Mouse (Mus musculus) spleen, postnatal 0 days (tissue): ENCODE measurements around the gene Tulp1. TPM values are rescaled to one million over a fixed set of nuclear protein-coding genes. Genes with fewer than 3 reads are reported as not detected.

ENCODE experiments used
- polyA plus RNA-seq: library from polyadenylated mRNA; unstranded; fragments of >200 nt; fragmentation: Nextera tagmentation; extraction: Ambion mirVana; gene quantifications from 2 replicates; pipeline ENCODE4 v1.2.1, GENCODE M21; 2015

Gene Tulp1
- polyA plus RNA-seq: 1.8 and 2.1 TPM in 2 replicates

GRCm38 (mm10) chr17:28365122-28365521 lies at the start of gene Tulp1:
TSS of gene Tulp1 (minus strand) at chr17:28365222.

GRCm38 (mm10) chr17:28350466-28351352 lies 14.3 kb downstream of the Tulp1 start, which contains the start of gene Tead3:
TSS of gene Tead3 (minus strand) at chr17:28350817.

GRCm38 (mm10) chr17:28328366-28328928 lies 36.6 kb downstream of the Tulp1 start, which contains the start of gene Rpl10a:
TSS of gene Rpl10a (plus strand) at chr17:28328471.

DNA sequence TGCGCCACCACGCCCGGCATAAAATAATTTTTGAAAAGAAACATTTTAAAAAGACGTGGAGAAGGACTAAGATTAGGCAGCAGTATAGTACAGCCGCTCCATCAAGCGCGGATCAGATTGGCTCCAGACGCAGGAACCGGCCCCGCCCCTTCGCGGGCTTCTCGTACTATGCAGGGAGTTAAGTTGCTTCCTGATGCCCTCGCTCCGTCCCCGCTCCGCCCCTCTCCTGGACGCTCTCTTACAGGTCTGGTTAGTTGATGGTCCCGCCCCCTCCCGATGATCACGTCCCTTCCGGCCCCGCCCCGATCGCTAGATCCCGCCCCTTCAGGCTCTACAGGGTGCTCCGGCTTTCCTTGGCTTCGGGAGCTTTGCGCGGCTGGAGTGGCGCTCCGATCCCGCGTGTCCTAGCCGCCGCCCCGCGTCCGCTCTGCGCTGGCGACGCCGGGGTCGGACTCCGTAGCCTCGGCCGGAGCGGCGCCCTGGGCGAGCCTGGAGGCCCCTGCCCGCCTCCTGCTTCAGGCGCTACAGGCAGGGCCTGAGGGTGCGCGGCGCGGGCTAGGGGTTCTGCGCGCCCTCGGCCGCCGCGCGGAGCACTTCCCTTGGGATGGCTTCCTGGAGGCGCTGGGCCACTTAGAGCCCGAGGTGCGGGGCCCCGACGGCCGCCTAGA lies 51.7 kb downstream of the Tulp1 start, which contains the start of gene Fance:
Fance (plus strand) TSS at position 308 of the 668 bp plus-strand sequence.

Other genes with a start within 250 kb of the Tulp1 start
- gene Scube3, start 223.1 kb downstream of the Tulp1 start, polyA plus RNA-seq: 0.29 and 0.30 TPM in 2 replicates
- 8.0 and 9.5 TPM in 2 replicates for gene Zfp523, start 188.1 kb downstream of the Tulp1 start, polyA plus RNA-seq
- 27.6 and 31.1 TPM in 2 replicates for gene Def6, start 157.4 kb downstream of the Tulp1 start, polyA plus RNA-seq
- 1.5 and 1.6 TPM in 2 replicates for gene Ppard, start 132.5 kb downstream of the Tulp1 start, polyA plus RNA-seq
- gene Fance, start 51.7 kb downstream of the Tulp1 start, polyA plus RNA-seq: 17.0 and 17.4 TPM in 2 replicates
- gene Rpl10a, start 36.8 kb downstream of the Tulp1 start, polyA plus RNA-seq: 605 and 646 TPM in 2 replicates
- gene Tead3, start 14.4 kb downstream of the Tulp1 start, polyA plus RNA-seq: 2.9 and 3.8 TPM in 2 replicates
- gene Fkbp5, start 152.3 kb upstream of the Tulp1 start, polyA plus RNA-seq: 16.5 and 18.1 TPM in 2 replicates
- gene Armc12, start 165.6 kb upstream of the Tulp1 start, polyA plus RNA-seq: not detected in 2 replicates
- gene Clpsl2, start 184.2 kb upstream of the Tulp1 start, polyA plus RNA-seq: not detected in 2 replicates
- gene Clps, start 195.5 kb upstream of the Tulp1 start, polyA plus RNA-seq: 92.0 and 280 TPM in 2 replicates
- gene Lhfpl5, start 210.4 kb upstream of the Tulp1 start, polyA plus RNA-seq: 0.11 and 0.13 TPM in 2 replicates